Comparison of ENCODE assay signal across 8 mouse cellular contexts in genomic region chr16:45120844-45121425, GRCm38 (mm10). TPM values are rescaled to one million over a fixed set of nuclear protein-coding genes. Genes with fewer than 3 reads are reported as not detected.
DNase-seq lines count a peak whose midpoint lies in the region; ATAC-seq and TF ChIP-seq lines count a peak whose summit lies in the region.

No protein-coding gene starts in this region.

- H3K9me3 ChIP-seq in hindbrain, embryonic 14.5 days (ENCODE audit: control insufficient read depth, low read length), result no peaks in the 10 kb centered on the region
- H3K9me3 ChIP-seq in hindbrain, embryonic 10.5 days, result no peaks in the 10 kb centered on the region
- H3K9me3 ChIP-seq in lung, postnatal 0 days (ENCODE audit: low read length), result no peaks in the 10 kb centered on the region

- DNase-seq in hindbrain, embryonic 14.5 days (ENCODE audit: low spot score), result peak; percentile 32
- no peak for DNase-seq in hindbrain, embryonic 10.5 days (ENCODE audit: low spot score)
- DNase-seq in adrenal gland, adult 18-20 months (ENCODE audit: low spot score in 2 of 2), result peak; percentile 37 to 63
- peak; percentile 57 for DNase-seq in gastrocnemius, adult 18-20 months (ENCODE audit: low spot score)
- peak; percentile 80 for DNase-seq in heart, postnatal 4 days
- DNase-seq in lung, postnatal 0 days (ENCODE audit: low spot score), result peak; percentile 16
- DNase-seq in spleen, postnatal 10 days (ENCODE audit: low spot score in 2 of 2), result no peak
- DNase-seq in embryo, embryonic 11 days, result no peak

- H3K4me1 ChIP-seq in hindbrain, embryonic 14.5 days (replicated peaks; ENCODE audit: control insufficient read depth, insufficient read depth, low read length), result no peaks in the 10 kb centered on the region
- no peaks in the 10 kb centered on the region for H3K4me1 ChIP-seq in hindbrain, embryonic 10.5 days (replicated peaks)
- no peaks in the 10 kb centered on the region for H3K4me1 ChIP-seq in lung, postnatal 0 days (ENCODE audit: insufficient read depth, low read depth, low read length)

- peak; percentile 55; the same call in 1 of the 2 replicates for ATAC-seq in hindbrain, embryonic 14.5 days (ENCODE audit: low FRiP score)
- 0 out of 2 replicates have a peak, but pooled peaks have one; percentile 29 for ATAC-seq in lung, postnatal 0 days

- H3K4me2 ChIP-seq in hindbrain, embryonic 14.5 days (replicated peaks), result no peak overlapping the region
- no peak overlapping the region for H3K4me2 ChIP-seq in lung, postnatal 0 days (replicated peaks; ENCODE audit: low read depth, low read length)

- 74% methylated on average over 5 of the region's 5 CpGs for WGBS in hindbrain, embryonic 14.5 days
- WGBS in hindbrain, embryonic 10.5 days, result 72% methylated on average over 5 of the region's 5 CpGs
- 46% methylated on average over 5 of the region's 5 CpGs for WGBS in lung, postnatal 0 days

- no peaks in the 10 kb centered on the region for H3K36me3 ChIP-seq in hindbrain, embryonic 14.5 days (replicated peaks; ENCODE audit: control insufficient read depth, insufficient read depth)
- no peaks in the 10 kb centered on the region for H3K36me3 ChIP-seq in hindbrain, embryonic 10.5 days
- no peaks in the 10 kb centered on the region for H3K36me3 ChIP-seq in lung, postnatal 0 days (ENCODE audit: insufficient read depth, low read length)

- TF ChIP-seq EP300 in lung, postnatal 0 days (IDR thresholded peaks at IDR 0.05), result no peak

- H3K4me3 ChIP-seq in hindbrain, embryonic 14.5 days (replicated peaks; ENCODE audit: low read length), result no peak overlapping the region
- H3K4me3 ChIP-seq in hindbrain, embryonic 10.5 days, result no peak overlapping the region
- H3K4me3 ChIP-seq in lung, postnatal 0 days (ENCODE audit: low read depth, low read length), result no peak overlapping the region

- H3K27me3 ChIP-seq in hindbrain, embryonic 14.5 days (ENCODE audit: control insufficient read depth, insufficient read depth, low read length), result no peaks in the 10 kb centered on the region
- H3K27me3 ChIP-seq in hindbrain, embryonic 10.5 days (ENCODE audit: insufficient read depth, poor library complexity, severe bottlenecking), result no peaks in the 10 kb centered on the region
- no peaks in the 10 kb centered on the region for H3K27me3 ChIP-seq in lung, postnatal 0 days (replicated peaks; ENCODE audit: insufficient read depth, low read length)

- no peak for TF ChIP-seq CTCF in lung, postnatal 0 days (IDR thresholded peaks at IDR 0.05)

- H3K27ac ChIP-seq in hindbrain, embryonic 14.5 days, result no peak overlapping the region
- H3K27ac ChIP-seq in hindbrain, embryonic 10.5 days, result no peak overlapping the region
- H3K27ac ChIP-seq in lung, postnatal 0 days (ENCODE audit: low read length), result no peak overlapping the region

- no peak overlapping the region for H3K9ac ChIP-seq in hindbrain, embryonic 14.5 days
- no peak overlapping the region for H3K9ac ChIP-seq in lung, postnatal 0 days (replicated peaks; ENCODE audit: low read depth)

RNA-seq across cellular contexts. Expression of gene Ccdc80, which starts 27.7 kb away (rescaled TPM):
- 11.5 and 15.5 TPM in 2 replicates for polyA plus RNA-seq in hindbrain, embryonic 14.5 days (2014; fragmentation: Nextera tagmentation; extraction: Ambion mirVana)
- 25.0 and 26.8 TPM in 2 replicates for polyA plus RNA-seq in hindbrain, embryonic 10.5 days (2016; fragmentation: Nextera tagmentation; extraction: Ambion mirVana)
- total RNA-seq in adrenal gland, adult 18-20 months (2021), result 100 to 1,000 TPM in 1 of 2 experiments, 10 to 100 TPM in 1; 24.9 to 124 TPM
- 10 to 100 TPM; 13.2 to 26.4 TPM for total RNA-seq in gastrocnemius, adult 18-20 months (2021)
- total RNA-seq in heart, postnatal 4 days (2021), result 10 to 100 TPM; 90.3 to 96.3 TPM
- 62.4 and 81.7 TPM in 2 replicates for polyA plus RNA-seq in lung, postnatal 0 days (2015; fragmentation: Nextera tagmentation; extraction: Ambion mirVana)

RNA-seq across cellular contexts. Expression of gene Slc35a5, which starts 37.6 kb away (rescaled TPM):
- 36.5 and 38.6 TPM in 2 replicates for polyA plus RNA-seq in hindbrain, embryonic 14.5 days (2014; fragmentation: Nextera tagmentation; extraction: Ambion mirVana)
- 14.6 and 16.6 TPM in 2 replicates for polyA plus RNA-seq in hindbrain, embryonic 10.5 days (2016; fragmentation: Nextera tagmentation; extraction: Ambion mirVana)
- total RNA-seq in adrenal gland, adult 18-20 months (2021), result 10 to 100 TPM; 25.6 to 34.0 TPM
- total RNA-seq in gastrocnemius, adult 18-20 months (2021), result 1 to 10 TPM; 2.4 to 3.5 TPM
- 10 to 100 TPM in 1 of 2 experiments, 1 to 10 TPM in 1; 9.1 to 13.9 TPM for total RNA-seq in heart, postnatal 4 days (2021)
- polyA plus RNA-seq in lung, postnatal 0 days (2015; fragmentation: Nextera tagmentation; extraction: Ambion mirVana), result 21.9 and 28.7 TPM in 2 replicates

RNA-seq across cellular contexts. Expression of gene Atg3, which starts 37.6 kb away (rescaled TPM):
- 48.6 and 54.2 TPM in 2 replicates for polyA plus RNA-seq in hindbrain, embryonic 14.5 days (2014; fragmentation: Nextera tagmentation; extraction: Ambion mirVana)
- 36.5 and 36.9 TPM in 2 replicates for polyA plus RNA-seq in hindbrain, embryonic 10.5 days (2016; fragmentation: Nextera tagmentation; extraction: Ambion mirVana)
- 10 to 100 TPM; 47.4 to 62.3 TPM for total RNA-seq in adrenal gland, adult 18-20 months (2021)
- 10 to 100 TPM; 19.8 to 26.0 TPM for total RNA-seq in gastrocnemius, adult 18-20 months (2021)
- total RNA-seq in heart, postnatal 4 days (2021), result 10 to 100 TPM; 27.7 to 27.8 TPM
- 53.9 and 55.8 TPM in 2 replicates for polyA plus RNA-seq in lung, postnatal 0 days (2015; fragmentation: Nextera tagmentation; extraction: Ambion mirVana)

Comparison
In these comparisons a context has a peak if more than half of its experiments do, and no peak if none do; other contexts are left out.
1. DNase-seq: peak in hindbrain, embryonic 14.5 days (single experiment), adrenal gland, adult 18-20 months (2 of 2), gastrocnemius, adult 18-20 months (single experiment), heart, postnatal 4 days (single experiment) and lung, postnatal 0 days (single experiment); none in hindbrain, embryonic 10.5 days (single experiment), spleen, postnatal 10 days (0 of 2) and embryo, embryonic 11 days (single experiment).